Mouse (Mus musculus) heart, embryonic 11.5 days (tissue): ENCODE measurements at regions not wholly inside any gene's neighbourhood (a gene's known extent, or its start where the extent isn't known, plus 50 kb on each side); places are given as distances from the start of the nearest gene placed in this dataset.

Experiments
- ATAC-seq: fragments of 200-750 bp; cut with Nextera tagmentation; replicated peaks from 2 replicates; pipeline ENCODE4 v1.8.0; 2017; ENCODE audit warnings: moderate library complexity; ENCODE audit not compliant: insufficient number of reproducible peaks, low FRiP score, low TSS enrichment
- H3K27ac ChIP-seq: fragments of 300-500 bp; sonication (generic); 2 replicates; pipeline ENCODE4 v1.5.1; 2014; ENCODE audit warnings: mild to moderate bottlenecking, low read depth, low read length
- H3K27me3 ChIP-seq: fragments of 300-500 bp; sonication (generic); 2 replicates; pipeline ENCODE4 v1.6.1; 2014; ENCODE audit warnings: mild to moderate bottlenecking, low read length, mixed read lengths; ENCODE audit not compliant: control insufficient read depth, insufficient read depth
- H3K36me3 ChIP-seq: fragments of 300-500 bp; sonication (generic); 2 replicates; pipeline ENCODE4 v1.6.1; 2014; ENCODE audit warnings: mild to moderate bottlenecking, low read length, moderate library complexity, mixed read lengths; ENCODE audit not compliant: control insufficient read depth, insufficient read depth
- H3K4me1 ChIP-seq: fragments of 300-500 bp; sonication (generic); 2 replicates; pipeline ENCODE4 v1.6.1; 2014; ENCODE audit warnings: low read length; ENCODE audit not compliant: control insufficient read depth, insufficient read depth
- H3K4me2 ChIP-seq: fragments of 300-500 bp; sonication (generic); 2 replicates; pipeline ENCODE4 v1.6.1; 2014; ENCODE audit warnings: mild to moderate bottlenecking, moderate library complexity
- H3K4me3 ChIP-seq: fragments of 300-500 bp; sonication (generic); 2 replicates; pipeline ENCODE4 v1.5.1; 2014; ENCODE audit warnings: low read depth, low read length
- H3K9ac ChIP-seq: fragments of 300-500 bp; sonication (generic); 2 replicates; pipeline ENCODE4 v1.6.1; 2014; ENCODE audit warnings: mild to moderate bottlenecking, low read depth, low read length, moderate library complexity
- H3K9me3 ChIP-seq: fragments of 300-500 bp; sonication (generic); replicated peaks from 2 replicates; pipeline ENCODE4 v1.6.1; 2016; ENCODE audit warnings: low read length; ENCODE audit not compliant: control insufficient read depth
- WGBS: fragments of 180-500 bp; shearing (Covaris S2); extraction: QIAGEN DNeasy Blood & Tissue Kit; methylation state at CpG from one replicate; pipeline ENCODE4 v1.1.7; 2014; ENCODE audit not compliant: insufficient replicate concordance; 5-methylcytosine and 5-hydroxymethylcytosine counted together

DNA sequence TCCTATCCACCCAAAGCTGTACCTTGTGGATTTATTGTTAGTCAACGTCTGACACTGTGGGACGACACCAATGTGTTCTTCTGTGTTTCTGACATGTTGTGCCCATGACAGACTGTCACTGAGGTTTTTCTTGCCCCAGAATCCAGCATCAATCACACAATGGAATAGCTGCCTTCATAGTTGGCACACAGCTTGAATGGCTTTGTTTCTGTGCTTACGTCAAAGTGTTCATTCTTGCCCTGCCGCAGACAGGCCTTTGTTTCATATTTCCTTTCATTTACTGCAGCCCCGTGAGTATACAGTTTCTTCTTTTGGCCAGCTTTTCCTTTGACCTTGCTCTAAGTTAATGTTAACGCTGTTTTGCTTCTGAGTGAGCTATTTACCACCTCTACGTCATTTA, 78.9 kb upstream of the Dkk2 start:
- Histone ChIP-seq H3K36me3 (no peaks in the 10 kb centered on the region), H3K27me3 (no peaks in the 10 kb centered on the region)
- 78% methylated on average over 7 of the region's 7 CpGs for WGBS

DNA sequence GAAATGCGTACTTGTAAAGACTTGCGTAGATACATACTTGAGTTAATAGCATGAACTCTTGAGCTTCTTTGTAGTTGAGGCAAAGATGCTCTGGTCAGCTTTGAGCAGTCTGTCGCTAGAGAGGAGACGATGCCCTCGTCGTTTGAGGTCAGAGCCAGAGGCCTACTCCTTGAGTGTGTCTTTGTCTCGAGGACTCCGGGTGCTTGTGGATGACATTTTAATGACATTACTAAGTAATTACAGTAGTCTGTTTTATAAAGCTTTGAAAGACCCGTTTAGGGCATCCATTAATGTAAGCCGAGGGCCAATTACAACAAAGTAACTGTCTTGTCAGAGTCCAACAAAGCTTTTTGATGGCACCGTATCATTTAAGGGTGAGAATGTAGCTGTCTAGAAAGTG, 78.2 kb upstream of the Dkk2 start:
- no peak for ATAC-seq
- Histone ChIP-seq H3K9me3 (no peaks in the 10 kb centered on the region), H3K4me1 (no peaks in the 10 kb centered on the region), H3K4me2 (no peak overlapping the region), H3K4me3 (no peak overlapping the region), H3K27me3 (no peaks in the 10 kb centered on the region), H3K36me3 (no peaks in the 10 kb centered on the region), H3K9ac (no peak overlapping the region), H3K27ac (no peak overlapping the region)
- WGBS = 73% methylated on average over 11 of the region's 11 CpGs

More for the DNA sequence above, 78.9 kb upstream of the Dkk2 start:
- Histone ChIP-seq H3K4me3 (no peak overlapping the region), H3K4me1 (no peaks in the 10 kb centered on the region), H3K4me2 (no peak overlapping the region), H3K9ac (no peak overlapping the region), H3K9me3 (no peaks in the 10 kb centered on the region), H3K27ac (no peak overlapping the region)
- no peak for ATAC-seq

DNA sequence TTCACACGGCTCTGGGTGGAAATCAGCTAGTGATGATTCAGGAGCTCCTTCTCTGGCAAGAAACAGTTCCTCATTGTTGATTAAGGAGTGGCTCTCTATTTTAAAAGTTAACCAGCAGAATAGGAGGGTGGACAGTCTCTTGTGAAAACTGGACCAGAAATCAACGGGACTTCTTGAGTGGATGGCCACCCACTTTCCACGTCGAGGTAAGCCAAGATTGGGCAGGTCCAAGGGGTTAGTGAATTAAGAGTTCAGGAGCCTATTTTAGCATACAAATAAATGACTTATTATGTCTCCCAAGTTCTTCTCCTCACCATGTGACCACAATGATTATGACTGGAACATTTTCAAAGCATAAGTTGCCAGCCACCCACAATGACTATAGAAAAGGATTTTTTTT, 77.7 kb upstream of the Dkk2 start:
- Histone ChIP-seq H3K4me2 (no peak overlapping the region), H3K9me3 (no peaks in the 10 kb centered on the region), H3K4me3 (no peak overlapping the region), H3K27me3 (no peaks in the 10 kb centered on the region), H3K9ac (no peak overlapping the region), H3K27ac (no peak overlapping the region), H3K36me3 (no peaks in the 10 kb centered on the region), H3K4me1 (no peaks in the 10 kb centered on the region)
- ATAC-seq = no peak
- 82% methylated on average over 4 of the region's 4 CpGs for WGBS

DNA sequence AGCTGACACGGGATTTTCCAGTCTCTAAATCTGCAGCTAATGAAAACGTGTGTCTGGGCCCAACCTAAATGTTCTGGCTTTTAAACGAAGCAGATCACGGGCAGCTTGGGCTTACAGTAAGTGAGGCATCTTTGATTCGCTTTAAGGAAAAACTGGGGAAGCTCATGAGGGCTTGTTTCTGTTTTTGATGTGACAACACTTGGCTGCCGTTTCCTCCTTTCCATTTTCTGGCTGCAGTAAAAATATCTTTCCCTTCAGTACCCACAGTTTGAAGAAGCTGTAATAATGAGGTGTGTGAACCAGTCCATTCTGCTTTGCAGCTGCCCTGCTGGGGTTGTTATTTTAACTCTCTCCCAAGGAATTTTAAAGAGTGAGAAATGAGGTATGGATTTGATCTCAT, 69.9 kb upstream of the Dkk2 start:
- ATAC-seq = no peak
- Histone ChIP-seq H3K9me3 (no peaks in the 10 kb centered on the region), H3K4me2 (no peak overlapping the region), H3K4me3 (no peak overlapping the region), H3K4me1 (0 out of 2 replicates have a peak, but pooled peaks cover 4% of the 10 kb centered on the region), H3K9ac (no peak overlapping the region), H3K27me3 (no peaks in the 10 kb centered on the region), H3K27ac (no peak overlapping the region), H3K36me3 (no peaks in the 10 kb centered on the region)
- WGBS = 47% methylated on average over 6 of the region's 6 CpGs

DNA sequence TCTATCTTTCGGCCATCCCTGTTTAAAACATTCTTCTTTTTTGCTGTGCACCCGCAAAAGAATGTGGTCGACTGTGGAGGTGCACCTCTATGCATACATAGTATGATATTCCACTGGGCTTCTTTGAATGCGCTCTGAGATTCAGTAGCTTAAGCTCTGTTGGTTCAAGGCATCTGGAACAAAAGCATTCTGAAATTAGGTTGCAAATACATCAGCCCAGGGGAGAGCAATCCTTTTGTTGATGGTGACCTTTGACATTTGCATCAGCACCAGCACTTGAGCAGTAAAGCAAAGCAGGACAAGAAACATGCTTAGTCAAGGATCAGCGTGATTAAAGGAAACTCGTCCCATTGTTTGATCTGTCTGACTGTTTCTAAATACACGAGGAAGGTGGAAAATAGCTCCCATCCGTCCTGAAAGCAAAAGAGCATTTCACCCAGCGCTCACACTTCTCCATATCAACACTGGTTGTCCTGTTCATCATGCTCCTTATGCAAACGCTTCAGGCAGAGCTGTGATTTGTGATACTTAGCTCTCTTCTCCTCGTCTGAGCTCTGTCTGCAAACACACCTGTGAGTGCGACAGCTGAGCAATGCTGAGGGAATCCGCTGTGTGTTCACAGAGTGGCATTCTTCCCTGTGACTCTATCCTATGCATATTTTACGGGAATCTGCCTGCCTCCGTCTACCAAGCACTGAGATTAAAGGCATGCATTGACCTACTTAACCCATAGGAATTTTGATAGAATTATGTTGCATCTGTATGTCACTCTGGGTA, 67.4 kb upstream of the Dkk2 start:
- Histone ChIP-seq H3K4me1 (0 out of 2 replicates have a peak, but pooled peaks cover 7% of the 10 kb centered on the region), H3K27ac (no peak overlapping the region), H3K4me2 (no peak overlapping the region), H3K27me3 (no peaks in the 10 kb centered on the region), H3K4me3 (no peak overlapping the region), H3K9me3 (no peaks in the 10 kb centered on the region), H3K36me3 (no peaks in the 10 kb centered on the region), H3K9ac (no peak overlapping the region)
- ATAC-seq = no peak
- WGBS = 43% methylated on average over 15 of the region's 15 CpGs

DNA sequence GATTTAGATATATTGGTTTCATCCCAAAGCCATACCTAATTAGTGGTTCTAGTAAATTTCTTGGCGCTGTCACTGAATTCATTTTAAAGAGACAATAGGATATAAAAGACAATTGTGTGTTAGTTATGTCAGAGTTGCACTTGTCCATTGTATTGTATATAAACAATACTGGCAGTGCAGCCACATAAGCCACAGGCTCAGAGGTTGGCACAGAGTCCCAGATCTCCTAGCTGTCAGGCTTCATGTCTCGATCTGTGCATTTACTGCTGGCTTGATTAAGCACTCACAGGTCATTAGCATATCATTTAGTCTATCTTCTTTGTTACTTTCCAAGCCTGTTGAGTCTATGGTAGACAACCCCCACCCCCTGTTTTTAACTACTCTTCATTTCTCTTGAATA, 66.6 kb upstream of the Dkk2 start:
- Histone ChIP-seq H3K4me1 (0 out of 2 replicates have a peak, but pooled peaks cover 7% of the 10 kb centered on the region), H3K36me3 (no peaks in the 10 kb centered on the region), H3K27me3 (no peaks in the 10 kb centered on the region), H3K9me3 (no peaks in the 10 kb centered on the region), H3K27ac (no peak overlapping the region), H3K4me2 (no peak overlapping the region), H3K4me3 (no peak overlapping the region), H3K9ac (no peak overlapping the region)
- ATAC-seq = no peak
- 83% methylated on average over 2 of the region's 2 CpGs for WGBS

DNA sequence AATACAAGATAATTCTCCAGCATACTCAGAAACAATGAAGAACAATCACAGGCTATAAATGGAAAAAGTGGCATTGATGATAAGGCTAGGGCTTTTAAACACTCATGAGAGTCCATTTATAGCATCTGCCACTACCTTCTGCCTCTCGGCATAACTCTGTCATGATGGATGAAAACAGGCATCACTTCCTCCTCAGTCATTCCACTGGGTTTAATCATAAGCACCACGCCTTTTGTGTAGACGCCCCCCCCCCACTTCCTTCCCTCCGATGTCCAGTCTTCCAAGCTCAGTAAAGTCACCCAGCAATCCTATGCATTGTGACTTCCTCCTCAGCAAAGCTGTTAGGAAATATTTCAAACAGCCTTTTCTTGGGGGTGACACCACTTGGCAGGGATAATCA, 63.1 kb upstream of the Dkk2 start:
- no peaks in the 10 kb centered on the region for H3K27me3 ChIP-seq
- peak; percentile 58 for ATAC-seq
- WGBS = 30% methylated on average over 4 of the region's 4 CpGs
- H3K9ac ChIP-seq = no peak overlapping the region
- H3K9me3 ChIP-seq = no peaks in the 10 kb centered on the region
- H3K4me1 ChIP-seq = 0 out of 2 replicates have a peak, but pooled peaks cover 3% of the 10 kb centered on the region
- no peak overlapping the region for H3K4me2 ChIP-seq
- no peak overlapping the region for H3K4me3 ChIP-seq
- H3K36me3 ChIP-seq = no peaks in the 10 kb centered on the region
- H3K27ac ChIP-seq = no peak overlapping the region

DNA sequence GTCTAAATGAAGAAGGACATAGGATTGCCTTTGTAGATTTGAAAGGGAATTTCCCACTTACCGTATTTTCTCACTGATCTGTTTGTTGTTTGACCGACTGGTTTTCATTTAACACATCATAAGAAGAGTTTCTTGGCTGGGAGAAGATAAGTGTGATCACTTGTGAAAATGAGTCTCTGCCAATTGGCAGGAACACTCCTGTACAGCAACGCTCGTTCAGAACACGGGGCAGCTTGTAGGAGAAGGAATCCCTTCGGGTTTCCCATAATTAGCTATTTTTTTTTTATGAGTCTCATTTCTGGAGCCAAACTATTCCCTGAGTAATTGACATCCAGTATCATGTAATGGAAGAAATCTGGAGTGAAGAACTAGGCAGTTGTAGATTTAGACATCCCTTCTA, 61.8 kb upstream of the Dkk2 start:
- Histone ChIP-seq H3K4me3 (no peak overlapping the region), H3K9ac (no peak overlapping the region), H3K27me3 (no peaks in the 10 kb centered on the region), H3K4me1 (0 out of 2 replicates have a peak, but pooled peaks cover 3% of the 10 kb centered on the region), H3K36me3 (no peaks in the 10 kb centered on the region), H3K9me3 (no peaks in the 10 kb centered on the region), H3K27ac (no peak overlapping the region), H3K4me2 (no peak overlapping the region)
- ATAC-seq = no peak
- WGBS = 81% methylated on average over 6 of the region's 6 CpGs

DNA sequence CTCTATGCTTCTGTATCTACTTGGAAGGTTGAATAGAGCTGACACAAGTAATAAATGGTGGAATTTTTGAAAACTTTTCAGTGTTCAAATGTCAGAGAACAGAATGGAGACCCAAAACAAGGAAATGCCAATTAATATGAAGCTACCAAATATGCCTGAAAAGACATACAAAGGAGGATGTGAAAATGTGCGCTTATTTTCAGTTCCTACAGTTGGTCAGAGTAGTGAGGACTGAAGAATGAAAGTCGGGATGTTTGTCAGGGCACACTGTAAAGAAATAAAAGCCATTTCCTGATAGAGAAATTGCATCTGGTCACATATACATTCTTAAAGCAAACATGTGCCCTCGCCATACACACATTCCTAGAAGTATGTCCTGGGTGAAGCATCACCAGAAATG, 56.0 kb upstream of the Dkk2 start:
- 87% methylated on average over 3 of the region's 3 CpGs for WGBS
- H3K4me1 ChIP-seq = no peaks in the 10 kb centered on the region
- H3K4me2 ChIP-seq = no peak overlapping the region
- H3K27me3 ChIP-seq = no peaks in the 10 kb centered on the region
- H3K9ac ChIP-seq = no peak overlapping the region
- ATAC-seq = no peak
- H3K36me3 ChIP-seq = no peaks in the 10 kb centered on the region
- no peak overlapping the region for H3K27ac ChIP-seq
- H3K9me3 ChIP-seq = no peaks in the 10 kb centered on the region
- no peak overlapping the region for H3K4me3 ChIP-seq
